Mouse (Mus musculus) heart, embryonic 16.5 days (tissue): ENCODE data around the gene Peli2. TPM values are rescaled to one million over a fixed set of nuclear protein-coding genes. Genes with fewer than 3 reads are reported as not detected.

Experiments
- ATAC-seq: fragments of 200-750 bp; cut with Nextera tagmentation; replicated peaks from 2 replicates; pipeline ENCODE4 v1.8.0; 2017; ENCODE audit warnings: moderate number of reproducible peaks; ENCODE audit not compliant: insufficient read depth, low FRiP score; ENCODE audit errors: extremely low read depth
- H3K27ac ChIP-seq: fragments of 300-500 bp; sonication (generic); 2 replicates; pipeline ENCODE4 v1.5.1; 2014; ENCODE audit warnings: mild to moderate bottlenecking, low read length, control low read depth, moderate library complexity
- H3K27me3 ChIP-seq: fragments of 300-500 bp; sonication (generic); 2 replicates; pipeline ENCODE4 v1.6.1; 2014; ENCODE audit warnings: low read length, mixed read lengths; ENCODE audit not compliant: control insufficient read depth, insufficient read depth
- H3K36me3 ChIP-seq: fragments of 300-500 bp; sonication (generic); 2 replicates; pipeline ENCODE4 v1.6.1; 2014; ENCODE audit not compliant: control insufficient read depth, insufficient read depth
- H3K4me1 ChIP-seq: fragments of 300-500 bp; sonication (generic); 2 replicates; pipeline ENCODE4 v1.6.1; 2014; ENCODE audit warnings: low read length, mixed read lengths; ENCODE audit not compliant: control insufficient read depth, insufficient read depth
- H3K4me2 ChIP-seq: fragments of 300-500 bp; sonication (generic); 2 replicates; pipeline ENCODE4 v1.6.1; 2014; ENCODE audit warnings: low read depth, mild to moderate bottlenecking, control low read depth, low read length
- H3K4me3 ChIP-seq: fragments of 300-500 bp; sonication (generic); 2 replicates; pipeline ENCODE4 v1.5.1; 2014; ENCODE audit warnings: mild to moderate bottlenecking, control low read depth, low read length
- H3K9ac ChIP-seq: fragments of 300-500 bp; sonication (generic); 2 replicates; pipeline ENCODE4 v1.6.1; 2014; ENCODE audit warnings: low read length, control low read depth
- H3K9me3 ChIP-seq: fragments of 300-500 bp; sonication (generic); replicated peaks from 2 replicates; pipeline ENCODE4 v1.6.1; 2016; ENCODE audit warnings: low read length; ENCODE audit not compliant: control insufficient read depth
- WGBS: fragments of 180-500 bp; shearing (Covaris S2); extraction: QIAGEN DNeasy Blood & Tissue Kit; methylation state at CpG from one replicate; pipeline ENCODE4 v1.1.7; 2014; 5-methylcytosine and 5-hydroxymethylcytosine counted together
- polyA plus RNA-seq: library from polyadenylated mRNA; unstranded; fragments of >200 nt; fragmentation: Nextera tagmentation; extraction: Ambion mirVana; gene quantifications from 2 replicates; pipeline ENCODE4 v1.2.1, GENCODE M21; 2015

Gene Peli2
- polyA plus RNA-seq, 1 experiment from 2014 or later, result 2.6 TPM

DNA sequence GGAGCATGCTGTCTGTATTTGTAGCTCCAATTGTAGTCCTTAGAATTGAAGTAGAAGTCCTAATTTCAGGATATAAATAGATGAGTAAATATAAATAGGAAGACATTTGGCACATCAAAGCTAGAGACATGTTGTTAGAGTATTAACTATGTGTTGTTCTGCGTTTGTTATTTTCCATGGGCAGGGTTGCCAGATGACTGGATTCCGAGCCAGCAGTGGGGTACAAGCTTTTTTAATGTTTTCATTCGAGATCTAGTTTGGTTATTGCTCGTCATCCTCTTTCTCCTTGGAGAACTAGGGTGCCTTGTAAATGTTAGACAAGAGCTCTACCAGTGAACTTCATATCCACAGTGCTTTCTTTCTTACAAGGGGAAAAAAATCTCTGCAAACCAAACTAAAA is 78.9 kb downstream of the Peli2 start:
- no peaks in the 10 kb centered on the region for H3K9me3 ChIP-seq
- ATAC-seq, result no peak
- H3K36me3 ChIP-seq, result no peaks in the 10 kb centered on the region
- H3K27ac ChIP-seq, result no peak overlapping the region
- H3K4me1 ChIP-seq, result peaks cover 15% of the 10 kb centered on the region
- no peak overlapping the region for H3K4me3 ChIP-seq
- no peak overlapping the region for H3K4me2 ChIP-seq
- H3K27me3 ChIP-seq, result peaks cover 3% of the 10 kb centered on the region
- no peak overlapping the region for H3K9ac ChIP-seq
- 79% methylated on average over 4 of the region's 4 CpGs for WGBS

DNA sequence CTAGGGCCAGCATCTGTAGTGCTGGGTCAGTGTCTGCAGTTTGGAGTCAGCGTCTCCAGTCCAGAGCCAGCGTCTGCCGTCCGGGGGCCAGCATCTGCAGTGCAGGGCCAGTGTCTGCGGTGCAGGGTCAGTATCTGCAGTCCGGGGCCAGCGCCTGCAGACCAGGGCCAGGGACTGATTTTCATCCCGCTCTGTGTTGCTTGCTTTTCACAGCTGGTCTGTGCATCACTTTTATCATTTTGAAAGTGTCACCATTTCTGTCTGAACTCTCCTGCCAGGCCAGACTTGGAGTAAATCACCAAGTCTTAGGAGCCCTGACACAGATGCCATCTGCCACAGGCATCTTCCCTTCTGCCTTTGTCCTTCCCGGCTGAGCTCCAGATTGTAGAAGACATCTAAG is 79.7 kb downstream of the Peli2 start:
- WGBS, result 79% methylated on average over 9 of the region's 9 CpGs
- no peak overlapping the region for H3K9ac ChIP-seq
- no peak for ATAC-seq
- no peak overlapping the region for H3K4me3 ChIP-seq
- H3K27me3 ChIP-seq, result peaks cover 3% of the 10 kb centered on the region
- peaks cover 14% of the 10 kb centered on the region for H3K4me1 ChIP-seq
- no peaks in the 10 kb centered on the region for H3K36me3 ChIP-seq
- no peaks in the 10 kb centered on the region for H3K9me3 ChIP-seq
- no peak overlapping the region for H3K4me2 ChIP-seq
- no peak overlapping the region for H3K27ac ChIP-seq

DNA sequence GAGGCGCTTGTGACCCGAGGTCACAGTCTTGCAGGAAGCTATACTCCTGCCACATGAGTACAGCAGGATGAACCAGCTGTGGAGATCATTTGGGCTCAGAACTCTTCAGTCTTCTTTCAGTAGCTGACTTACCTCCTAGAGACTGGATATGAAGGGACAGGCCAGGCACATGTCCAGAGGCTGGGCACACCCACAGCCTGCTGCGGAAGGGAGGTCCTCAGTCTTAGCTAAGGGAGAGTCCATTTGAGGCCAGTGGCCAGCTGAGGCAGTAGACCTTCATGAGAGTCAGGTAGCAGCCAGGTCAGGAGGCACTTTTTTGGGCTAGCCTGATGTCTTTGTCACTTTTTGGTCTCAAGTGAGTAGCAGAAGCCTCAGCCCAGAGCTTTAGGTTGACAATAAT is 80.2 kb downstream of the Peli2 start:
- H3K36me3 ChIP-seq, result no peaks in the 10 kb centered on the region
- 71% methylated on average over 3 of the region's 3 CpGs for WGBS
- no peaks in the 10 kb centered on the region for H3K9me3 ChIP-seq
- H3K4me3 ChIP-seq, result no peak overlapping the region
- ATAC-seq, result no peak
- H3K27me3 ChIP-seq, result peaks cover 3% of the 10 kb centered on the region
- no peak overlapping the region for H3K4me2 ChIP-seq
- peaks cover 14% of the 10 kb centered on the region for H3K4me1 ChIP-seq
- no peak overlapping the region for H3K27ac ChIP-seq
- H3K9ac ChIP-seq, result no peak overlapping the region

DNA sequence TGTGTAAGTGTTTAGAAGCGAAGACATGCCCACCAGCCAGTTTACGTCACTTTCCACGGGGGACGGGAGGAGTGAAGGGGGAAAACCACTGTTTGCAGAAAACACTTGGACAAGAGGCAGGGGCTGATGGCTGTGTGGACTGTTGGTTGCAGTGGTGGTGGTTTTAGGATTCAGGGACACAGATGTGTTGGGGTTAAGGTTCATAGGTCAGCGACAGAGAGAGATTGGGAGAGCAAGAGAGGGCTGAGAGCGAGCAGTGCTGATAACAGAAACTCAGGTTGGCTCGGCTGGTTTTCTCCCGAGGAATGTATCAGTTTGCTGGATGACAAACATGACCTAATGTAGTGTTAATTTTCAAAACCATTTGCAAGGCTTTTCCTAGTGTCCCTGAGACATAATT is 80.8 kb downstream of the Peli2 start:
- WGBS, result 57% methylated on average over 8 of the region's 8 CpGs
- Histone ChIP-seq H3K27ac (no peak overlapping the region), H3K9ac (no peak overlapping the region), H3K4me1 (peaks cover 17% of the 10 kb centered on the region), H3K36me3 (no peaks in the 10 kb centered on the region), H3K4me2 (no peak overlapping the region), H3K9me3 (no peaks in the 10 kb centered on the region), H3K4me3 (no peak overlapping the region), H3K27me3 (peaks cover 3% of the 10 kb centered on the region)
- no peak for ATAC-seq

DNA sequence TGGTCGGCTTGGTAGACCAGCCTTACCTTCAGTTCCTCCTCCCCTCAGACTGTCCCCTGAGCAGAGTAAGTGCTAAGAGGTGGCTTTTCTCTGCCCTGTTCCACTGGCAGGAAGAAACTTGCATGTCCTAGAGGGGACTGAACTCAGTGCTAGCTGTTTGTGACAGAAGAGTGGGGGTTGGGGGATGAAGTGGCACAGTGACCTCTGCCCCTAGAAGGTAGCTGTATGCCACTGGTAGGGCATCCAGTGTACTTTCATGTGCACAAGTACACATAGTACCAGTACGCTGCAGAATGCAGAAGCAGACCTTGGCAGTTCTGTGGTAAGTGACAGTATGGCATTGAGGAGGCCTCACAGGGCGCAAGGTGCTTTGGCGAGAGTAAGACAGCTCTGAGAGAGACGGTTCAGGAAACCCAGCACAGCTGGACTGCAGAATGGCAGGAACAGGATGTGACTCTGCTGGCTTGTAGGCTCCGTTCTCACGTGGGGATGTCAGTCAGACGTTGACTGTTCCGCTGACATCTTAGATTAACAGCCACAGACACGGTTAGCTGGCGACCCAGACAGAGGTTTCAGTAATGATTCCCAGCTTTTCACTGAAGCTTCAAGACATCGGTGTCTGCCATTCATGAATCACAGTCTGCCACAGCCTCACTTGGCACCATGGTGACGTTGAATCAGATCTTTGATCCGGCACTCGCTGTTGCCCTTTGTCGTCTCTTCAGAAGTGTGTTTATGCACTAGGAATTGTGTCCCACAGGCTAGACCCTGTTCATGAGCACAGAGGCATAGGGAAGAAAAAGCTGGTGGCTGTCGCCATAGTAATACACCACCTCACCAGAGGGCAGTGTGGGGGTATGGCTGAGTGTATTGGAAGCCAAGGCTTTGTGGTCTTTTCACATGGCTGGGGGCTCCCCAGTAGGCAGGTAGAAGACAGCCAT is 81.7 kb downstream of the Peli2 start:
- H3K27me3 ChIP-seq, result peaks cover 3% of the 10 kb centered on the region
- H3K9ac ChIP-seq, result no peak overlapping the region
- 54% methylated on average over 17 of the region's 17 CpGs for WGBS
- no peak overlapping the region for H3K4me2 ChIP-seq
- peaks cover 22% of the 10 kb centered on the region for H3K4me1 ChIP-seq
- H3K4me3 ChIP-seq, result no peak overlapping the region
- no peaks in the 10 kb centered on the region for H3K36me3 ChIP-seq
- no peak overlapping the region for H3K27ac ChIP-seq
- H3K9me3 ChIP-seq, result no peaks in the 10 kb centered on the region
- ATAC-seq, result peak; percentile 43

DNA sequence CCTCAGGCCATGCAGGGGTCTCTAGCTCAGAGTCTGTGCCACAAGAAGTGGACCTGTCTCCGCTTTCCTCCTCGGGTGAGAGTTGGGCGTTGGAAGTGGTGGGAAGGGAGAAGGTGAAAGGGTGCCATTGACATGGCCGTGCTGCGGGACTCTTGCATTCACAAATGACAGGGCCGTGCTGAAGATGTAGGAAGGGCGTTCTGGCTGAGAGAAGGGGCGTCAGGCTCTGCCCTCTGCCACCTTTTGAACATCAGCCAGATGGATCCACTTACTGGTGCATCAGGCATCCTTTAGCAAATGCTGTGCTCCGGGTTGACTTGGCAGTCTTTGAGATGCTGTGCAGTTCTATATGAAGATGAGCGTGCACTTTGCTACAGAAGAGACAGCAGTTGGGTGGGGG is 84.4 kb downstream of the Peli2 start:
- 80% methylated on average over 10 of the region's 10 CpGs for WGBS
- Histone ChIP-seq H3K4me3 (no peak overlapping the region), H3K27ac (no peak overlapping the region), H3K27me3 (peaks cover 3% of the 10 kb centered on the region), H3K9ac (no peak overlapping the region), H3K9me3 (no peaks in the 10 kb centered on the region), H3K4me1 (peaks cover 18% of the 10 kb centered on the region), H3K36me3 (no peaks in the 10 kb centered on the region), H3K4me2 (no peak overlapping the region)
- ATAC-seq, result no peak

DNA sequence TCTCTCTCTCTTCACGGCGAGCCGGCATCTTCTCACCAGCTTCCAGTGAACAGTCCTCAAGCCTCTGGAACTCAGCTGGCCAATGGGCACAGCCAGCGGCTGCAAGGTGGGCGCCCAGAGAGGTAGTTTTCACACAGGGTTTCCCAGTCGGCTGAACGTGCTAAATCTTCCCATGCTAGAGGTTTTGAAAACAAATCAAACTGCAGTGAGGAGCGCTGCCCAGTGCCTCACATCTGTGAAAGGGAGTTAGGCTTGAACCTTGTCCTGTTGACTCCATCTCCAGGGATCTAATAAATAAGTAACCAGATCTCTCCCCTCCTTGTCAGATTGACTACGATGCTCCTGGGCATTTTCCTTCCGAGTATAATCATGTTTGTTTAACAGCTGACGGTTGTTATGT is 85.0 kb downstream of the Peli2 start:
- ATAC-seq, result no peak
- peaks cover 18% of the 10 kb centered on the region for H3K4me1 ChIP-seq
- WGBS, result 65% methylated on average over 8 of the region's 11 CpGs

DNA sequence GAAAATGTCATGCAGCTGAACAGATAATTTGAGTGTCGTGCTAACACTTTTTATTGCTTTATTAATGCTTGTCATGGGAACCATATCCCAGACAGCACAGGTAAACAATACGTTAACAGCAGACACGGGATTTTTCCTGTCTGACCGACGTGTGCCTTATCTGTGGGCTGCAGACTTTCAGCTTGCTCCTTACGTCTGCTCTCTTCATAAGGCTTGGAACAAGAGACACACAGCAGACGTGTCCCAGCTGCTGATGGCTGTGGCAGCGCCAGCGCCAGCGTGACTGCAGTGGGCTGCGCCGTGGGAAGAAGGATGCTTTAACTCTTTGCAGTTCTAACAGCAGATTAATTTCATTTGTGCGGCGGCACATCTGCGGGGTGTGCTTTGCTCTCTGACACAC is 86.5 kb downstream of the Peli2 start:
- 16% methylated on average over 15 of the region's 15 CpGs for WGBS
- peak overlapping the region; percentile 13; the same call in 1 of the 2 replicates for H3K4me3 ChIP-seq
- peaks cover 15% of the 10 kb centered on the region for H3K4me1 ChIP-seq
- peaks cover 2% of the 10 kb centered on the region for H3K27me3 ChIP-seq
- H3K4me2 ChIP-seq, result peak overlapping the region; percentile 34
- ATAC-seq, result peak; percentile 67; the same call in 1 of the 2 replicates
- H3K36me3 ChIP-seq, result no peaks in the 10 kb centered on the region
- H3K9me3 ChIP-seq, result no peaks in the 10 kb centered on the region
- H3K27ac ChIP-seq, result peak overlapping the region; percentile 4; the same call in 1 of the 2 replicates
- no peak overlapping the region for H3K9ac ChIP-seq

More for the DNA sequence above, 85.0 kb downstream of the Peli2 start:
- H3K27ac ChIP-seq, result no peak overlapping the region
- H3K4me2 ChIP-seq, result no peak overlapping the region
- no peak overlapping the region for H3K9ac ChIP-seq
- H3K27me3 ChIP-seq, result peaks cover 2% of the 10 kb centered on the region
- no peaks in the 10 kb centered on the region for H3K9me3 ChIP-seq
- H3K36me3 ChIP-seq, result no peaks in the 10 kb centered on the region
- no peak overlapping the region for H3K4me3 ChIP-seq
